Mouse (Mus musculus) C2C12 (cell line): ENCODE results near the gene Tmem97.

Experiments
- CEBPB ChIP-seq: IDR thresholded peaks from one replicate; pipeline ENCODE4 v1.6.1; 2011; ENCODE audit warnings: low read depth, mild to moderate bottlenecking, control low read depth, moderate library complexity
- CTCF ChIP-seq: IDR thresholded peaks from one replicate; pipeline ENCODE4 v1.5.1; 2011; ENCODE audit not compliant: control insufficient read depth, insufficient read depth, insufficient read length
- MAX ChIP-seq: IDR thresholded peaks from one replicate; pipeline ENCODE4 v1.6.1; 2011; ENCODE audit warnings: mild to moderate bottlenecking, control low read depth
- MYOD1 ChIP-seq: IDR thresholded peaks from one replicate; pipeline ENCODE4 v1.6.1; 2011; ENCODE audit warnings: low read depth; ENCODE audit not compliant: control insufficient read depth, insufficient read length
- MYOG ChIP-seq: IDR thresholded peaks from one replicate; pipeline ENCODE4 v1.6.1; 2011; ENCODE audit not compliant: control insufficient read depth, insufficient read length; ENCODE audit errors: extremely low read depth
- USF1 ChIP-seq: IDR thresholded peaks from one replicate; pipeline ENCODE4 v1.6.1; 2011; ENCODE audit warnings: low read depth, mild to moderate bottlenecking, control low read depth, moderate library complexity

DNA sequence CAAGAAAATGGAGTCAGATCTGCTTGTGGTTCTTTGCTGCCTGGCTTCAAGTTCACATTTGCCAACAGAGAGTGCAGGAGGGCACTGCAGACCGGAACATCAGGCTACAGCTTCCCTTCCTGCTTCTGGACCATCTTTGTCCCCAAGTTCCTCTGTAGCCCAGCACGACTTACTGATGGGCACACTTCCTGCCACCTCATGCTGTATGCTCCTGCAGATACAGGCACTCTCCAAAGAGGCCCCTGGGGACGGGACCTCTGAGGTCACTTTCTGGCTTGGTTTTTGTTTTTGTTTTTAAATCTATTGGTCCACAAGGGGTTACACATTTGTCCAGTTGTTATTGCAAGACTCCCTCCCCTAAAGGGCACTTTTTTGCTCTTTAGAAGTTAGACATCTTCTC is 19.2 kb upstream of the Tmem97 start:
- TF ChIP-seq MYOD1: no peak
- no peak for TF ChIP-seq CTCF
- TF ChIP-seq USF1: no peak
- no peak for TF ChIP-seq CEBPB
- no peak for TF ChIP-seq MAX
- no peak for TF ChIP-seq MYOG
